Mouse (Mus musculus) lung, adult 2 months (tissue): Measurements from ENCODE around the gene Homer3.

ENCODE experiments used
- CTCF ChIP-seq: fragments of 200-500 bp; IDR thresholded peaks from 2 replicates; pipeline ENCODE4 v1.5.1; 2011; ENCODE audit warnings: mild to moderate bottlenecking, low read length, control low read depth; ENCODE audit not compliant: insufficient read depth
- POLR2A ChIP-seq: fragments of 200-500 bp; IDR thresholded peaks from 2 replicates; pipeline ENCODE4 v1.6.1; 2011; ENCODE audit warnings: low read depth, mild to moderate bottlenecking, control low read depth, low read length, borderline replicate concordance; ENCODE audit errors: extremely low read depth

DNA sequence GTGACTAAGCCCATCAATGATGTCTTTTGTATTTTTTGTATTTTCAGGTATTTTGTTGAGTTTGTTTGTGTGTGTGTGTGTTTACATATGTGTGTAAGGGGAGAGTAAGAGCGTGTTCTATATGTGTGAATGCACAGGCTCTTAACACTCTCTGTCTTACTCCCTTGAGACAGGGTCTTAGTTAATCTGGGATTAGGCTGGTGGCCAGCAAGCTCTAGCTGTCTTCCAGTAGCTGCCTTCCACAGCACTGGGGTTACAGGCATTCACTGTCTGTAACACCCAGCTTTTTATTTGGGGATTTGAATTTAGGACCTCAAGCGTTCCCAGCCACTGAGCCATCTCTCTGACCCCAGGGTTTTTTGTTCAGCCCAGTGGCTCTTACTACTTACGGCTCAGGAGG lies 34.8 kb upstream of the Homer3 start:
- TF ChIP-seq CTCF = no peak
- TF ChIP-seq POLR2A = no peak
